Mouse (Mus musculus) embryo, embryonic 10.5 days (tissue): Measurements from ENCODE around the gene C1qtnf9.

Source experiments
- DNase-seq: peaks from one replicate; pipeline ENCODE4 v3.0.0-alpha.2; 2015; ENCODE audit warnings: low spot score

The C1qtnf9 gene

DNA sequence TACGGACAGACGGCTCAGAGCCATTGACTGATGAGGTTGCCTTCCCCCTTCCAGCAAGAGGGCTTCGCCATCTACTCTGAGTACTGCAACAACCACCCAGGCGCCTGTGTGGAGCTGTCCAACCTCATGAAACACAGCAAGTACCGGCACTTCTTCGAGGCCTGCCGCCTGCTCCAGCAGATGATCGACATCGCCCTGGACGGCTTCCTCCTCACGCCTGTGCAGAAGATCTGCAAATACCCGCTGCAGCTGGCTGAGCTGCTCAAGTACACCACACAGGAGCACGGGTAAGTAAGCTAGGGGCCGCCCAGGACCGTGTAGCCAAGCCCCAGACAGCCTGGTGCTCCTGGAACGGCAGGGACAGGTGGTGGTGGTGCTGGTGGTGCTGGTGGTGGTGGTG lies 16.4 kb upstream of the C1qtnf9 start:
- no peak for DNase-seq

DNA sequence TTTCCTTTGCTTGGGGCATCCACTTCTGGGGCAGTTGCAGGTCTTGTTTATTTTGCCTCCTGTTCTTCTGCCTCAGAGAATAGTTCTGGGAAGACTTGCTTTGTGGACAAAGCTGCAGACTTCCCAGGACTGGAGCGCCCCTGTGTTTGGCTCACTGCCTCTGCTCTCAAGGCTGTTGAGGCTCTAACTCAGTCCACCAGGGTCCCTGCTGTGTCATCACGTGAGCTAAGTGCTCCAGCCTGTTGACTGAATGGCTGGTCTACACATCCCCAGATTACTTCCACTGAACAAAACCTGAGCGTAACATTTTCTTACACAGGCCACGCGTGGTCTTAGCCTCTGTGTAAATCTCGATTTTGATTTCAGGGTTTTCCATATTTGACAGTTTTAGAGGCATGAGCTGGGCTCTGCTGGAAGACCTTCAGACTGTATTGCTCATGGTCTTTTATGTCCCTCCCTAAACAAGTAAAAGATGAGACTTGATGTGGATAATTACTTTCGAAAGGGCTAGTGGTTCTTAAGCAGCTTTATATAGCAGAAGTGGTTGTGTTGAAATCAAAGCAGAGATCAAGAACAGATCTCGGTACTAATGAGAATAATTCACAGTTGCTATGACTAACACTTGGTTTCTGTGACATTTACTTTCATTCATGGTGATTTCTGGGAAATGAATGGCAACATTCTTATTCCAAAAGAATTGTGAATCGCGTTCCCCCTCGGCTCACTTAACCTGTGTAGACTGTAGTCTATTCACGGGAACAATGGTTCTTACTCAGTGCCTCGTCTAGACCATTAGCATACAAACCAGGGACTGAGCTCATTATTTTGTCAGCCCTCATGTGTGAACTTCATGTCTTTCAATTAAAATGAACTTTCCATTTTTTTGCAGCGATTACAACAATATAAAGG lies 14.8 kb upstream of the C1qtnf9 start:
- DNase-seq: no peak

DNA sequence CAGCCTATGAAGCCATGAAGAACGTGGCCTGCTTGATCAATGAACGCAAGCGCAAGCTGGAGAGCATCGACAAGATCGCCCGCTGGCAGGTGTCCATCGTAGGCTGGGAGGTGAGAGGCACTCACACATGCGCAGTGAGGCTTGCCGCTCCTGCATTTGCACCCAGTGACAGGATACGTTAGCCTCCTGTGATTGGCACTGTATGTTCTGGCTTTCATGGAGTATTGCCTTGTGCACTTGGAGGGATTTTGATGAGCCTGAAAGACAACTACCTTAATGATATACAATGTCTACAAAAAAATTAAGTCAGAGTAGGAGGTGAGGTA lies 14.2 kb upstream of the C1qtnf9 start:
- no peak for DNase-seq

DNA sequence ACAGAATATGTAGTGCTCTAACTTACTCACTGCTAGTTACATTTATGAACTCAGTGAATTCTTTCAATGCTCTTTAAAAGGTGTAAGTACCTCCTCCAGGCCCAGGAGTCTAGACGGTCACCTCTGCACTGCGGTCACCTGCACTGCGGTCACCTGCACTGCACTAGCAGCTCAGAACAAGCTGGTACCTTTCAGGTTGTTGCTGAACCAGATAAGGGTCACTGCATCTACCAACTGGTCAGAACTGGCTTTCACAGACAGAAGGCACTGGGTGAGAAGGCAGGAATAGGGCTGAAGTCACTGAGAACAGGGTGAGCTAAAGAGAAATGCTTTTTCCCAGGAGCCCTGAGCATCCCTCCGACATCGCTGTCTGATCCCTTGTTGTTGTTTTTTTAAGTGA lies 13.3 kb upstream of the C1qtnf9 start:
- no peak for DNase-seq

DNA sequence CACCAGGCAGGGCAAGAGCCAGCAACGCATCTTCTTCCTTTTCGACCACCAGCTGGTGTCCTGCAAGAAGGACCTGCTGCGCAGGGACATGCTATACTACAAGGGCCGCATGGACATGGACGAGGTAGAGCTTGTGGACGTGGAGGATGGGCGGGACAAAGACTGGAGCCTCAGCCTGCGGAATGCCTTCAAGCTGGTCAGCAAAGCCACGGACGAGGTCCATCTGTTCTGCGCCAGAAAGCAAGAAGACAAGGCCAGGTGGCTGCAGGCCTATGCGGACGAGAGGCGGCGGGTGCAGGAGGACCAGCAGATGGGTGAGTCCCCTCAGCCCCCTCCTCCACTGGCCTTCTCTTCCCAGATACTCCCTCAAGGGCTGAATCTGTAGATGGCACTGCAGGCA lies 11.7 kb upstream of the C1qtnf9 start:
- DNase-seq: no peak

DNA sequence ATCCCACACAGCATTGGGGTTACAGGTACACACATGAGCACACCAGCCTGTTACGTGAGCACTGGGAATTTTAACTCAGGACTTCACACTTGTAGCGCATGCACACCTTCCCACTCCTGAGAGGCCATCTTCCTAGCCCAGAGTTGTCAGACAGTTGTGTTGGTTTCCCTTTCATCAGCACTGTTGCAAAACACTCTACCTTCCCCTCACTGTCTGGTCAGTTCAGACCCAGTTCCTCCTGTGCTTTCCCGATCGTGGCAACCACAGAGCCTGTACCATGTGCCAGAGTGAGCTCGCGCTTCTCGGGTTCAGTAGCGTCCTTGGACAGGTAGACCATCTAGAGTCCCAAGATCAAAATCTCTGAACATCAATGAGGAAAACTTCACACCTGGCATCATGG lies 10.7 kb upstream of the C1qtnf9 start:
- no peak for DNase-seq

DNA sequence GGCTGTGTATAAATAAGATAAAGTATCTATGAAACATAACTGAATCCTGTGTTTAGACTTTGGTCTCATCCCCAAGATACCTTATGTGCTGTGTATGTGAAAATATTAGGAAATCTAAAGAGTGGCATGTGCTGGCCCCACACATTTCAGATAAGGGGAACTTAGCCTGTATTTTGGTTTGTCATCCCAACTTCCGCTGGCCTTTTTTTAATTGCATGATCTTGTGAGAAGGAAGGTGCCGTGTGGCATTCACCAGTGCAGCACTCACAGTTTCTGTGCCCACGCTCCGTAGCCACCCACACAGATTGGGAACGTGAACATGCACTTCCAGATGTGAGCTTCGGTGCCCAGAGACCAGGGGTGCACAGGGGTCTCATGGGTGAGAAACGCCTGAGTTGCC lies 10.2 kb upstream of the C1qtnf9 start:
- no peak for DNase-seq

DNA sequence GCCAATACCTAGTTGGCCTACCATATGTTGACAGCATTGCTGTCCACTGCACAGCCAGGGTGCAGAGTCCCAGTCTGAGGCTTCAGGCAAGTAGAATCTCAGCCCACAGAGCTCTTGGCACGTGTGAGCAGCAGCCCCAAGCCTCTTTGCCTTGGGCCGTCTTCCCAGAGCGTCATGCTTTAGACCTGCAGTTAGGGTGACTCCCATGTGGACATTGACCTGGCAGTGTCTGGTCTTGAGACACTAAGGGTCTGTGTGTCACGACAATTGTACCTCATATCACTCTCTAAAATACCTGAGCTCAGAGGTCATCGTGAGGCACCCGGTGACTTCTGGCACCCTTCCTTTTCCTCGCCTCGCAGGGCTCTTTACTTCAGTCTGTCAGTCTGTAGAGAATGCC lies 8.8 kb upstream of the C1qtnf9 start:
- no peak for DNase-seq

DNA sequence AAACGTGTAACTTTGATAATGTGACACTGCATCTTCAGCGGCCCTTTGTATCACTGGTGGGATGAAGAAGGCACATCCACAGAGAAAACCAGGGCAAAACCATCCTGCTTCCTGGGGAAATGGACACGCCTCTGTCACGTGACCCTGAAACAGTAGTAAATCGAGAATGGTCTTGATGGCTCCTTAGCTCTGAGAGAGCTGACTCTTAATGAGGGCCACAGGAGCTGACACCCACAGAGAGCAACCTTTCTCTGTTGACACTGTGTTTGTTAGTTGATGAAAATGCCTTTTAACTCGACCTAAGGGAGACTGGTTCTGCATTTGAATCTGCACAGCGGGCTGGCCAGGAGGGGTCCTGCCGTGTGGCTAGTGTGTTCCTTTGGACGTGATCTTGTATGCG lies 6.1 kb upstream of the C1qtnf9 start:
- no peak for DNase-seq

DNA sequence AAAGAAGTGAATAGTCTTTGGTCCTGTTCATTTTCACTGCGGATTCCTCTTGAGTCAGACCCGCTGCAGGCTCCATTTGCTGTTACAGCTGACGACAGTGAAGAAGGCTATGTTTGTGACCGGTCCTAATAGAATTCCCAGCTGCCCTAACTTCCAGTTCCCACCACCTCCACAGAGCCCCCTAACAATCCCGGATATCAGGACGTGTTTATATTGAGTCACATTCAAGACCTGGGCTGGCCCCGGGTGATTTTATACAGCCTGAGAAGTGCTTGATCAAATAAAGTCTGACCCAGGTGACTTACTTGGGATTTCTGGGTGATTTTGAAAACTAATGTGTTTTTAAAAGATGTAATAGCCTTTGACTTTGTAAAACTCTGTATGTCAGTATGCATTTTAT lies 5.2 kb upstream of the C1qtnf9 start:
- DNase-seq: no peak

DNA sequence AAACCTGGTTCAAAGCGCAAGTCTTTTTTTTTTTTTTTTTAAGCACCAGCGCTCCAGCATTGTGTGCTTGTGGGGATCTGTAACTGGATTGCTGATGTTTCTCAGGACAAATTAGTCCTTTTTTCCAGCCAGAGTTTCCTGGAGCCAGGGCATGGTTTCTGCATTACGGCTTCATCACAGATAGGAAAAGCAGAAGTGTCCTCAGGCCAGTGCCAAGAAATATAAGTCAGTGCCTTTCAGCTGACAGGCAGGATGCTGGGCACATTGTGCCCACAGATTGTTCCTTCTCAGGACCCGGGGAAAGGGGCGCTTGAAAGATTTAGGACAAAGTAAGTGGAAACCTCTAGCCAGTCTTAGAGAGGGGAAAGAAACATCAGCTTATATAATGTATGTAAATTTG lies 4.2 kb upstream of the C1qtnf9 start:
- no peak for DNase-seq

DNA sequence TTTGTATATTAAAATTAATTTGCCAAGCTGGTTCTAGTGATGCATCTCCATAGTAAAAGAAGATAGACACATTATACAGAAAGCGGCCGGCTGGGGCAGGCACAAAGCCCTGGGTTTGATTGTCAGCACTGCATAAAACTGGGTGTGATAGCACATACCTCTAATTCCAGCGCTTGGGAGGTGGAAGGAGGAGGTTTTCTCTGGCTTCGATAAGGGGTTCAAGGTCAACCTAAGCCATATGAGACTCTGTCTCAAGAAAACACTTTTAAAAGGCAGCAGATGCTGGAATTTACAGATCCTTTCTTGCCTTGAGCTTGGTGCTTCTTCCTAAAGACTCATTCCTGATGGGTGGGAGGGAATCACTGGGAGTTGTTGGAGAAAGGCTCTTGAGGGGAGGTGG lies 3.4 kb upstream of the C1qtnf9 start:
- DNase-seq: no peak

DNA sequence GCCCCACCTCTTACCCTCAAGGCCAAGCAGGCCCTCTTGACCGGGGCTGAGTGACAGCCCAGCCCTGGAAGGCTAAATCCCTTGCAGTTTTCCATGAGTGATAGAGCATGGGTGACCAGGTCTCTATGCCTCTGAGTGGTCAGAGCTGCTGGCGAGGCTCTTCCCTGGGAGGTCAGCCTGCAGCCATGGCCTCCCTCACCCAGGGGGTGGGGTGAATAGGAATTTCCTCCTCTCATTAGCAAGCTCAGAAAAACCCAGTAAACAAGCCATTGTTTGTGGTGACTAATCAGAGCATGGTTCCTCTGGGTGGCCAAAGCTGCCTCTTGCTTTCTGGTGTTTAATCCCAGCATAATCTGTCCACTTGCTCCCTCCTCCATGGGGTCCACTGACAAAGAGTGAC lies 2.9 kb upstream of the C1qtnf9 start:
- DNase-seq: no peak

DNA sequence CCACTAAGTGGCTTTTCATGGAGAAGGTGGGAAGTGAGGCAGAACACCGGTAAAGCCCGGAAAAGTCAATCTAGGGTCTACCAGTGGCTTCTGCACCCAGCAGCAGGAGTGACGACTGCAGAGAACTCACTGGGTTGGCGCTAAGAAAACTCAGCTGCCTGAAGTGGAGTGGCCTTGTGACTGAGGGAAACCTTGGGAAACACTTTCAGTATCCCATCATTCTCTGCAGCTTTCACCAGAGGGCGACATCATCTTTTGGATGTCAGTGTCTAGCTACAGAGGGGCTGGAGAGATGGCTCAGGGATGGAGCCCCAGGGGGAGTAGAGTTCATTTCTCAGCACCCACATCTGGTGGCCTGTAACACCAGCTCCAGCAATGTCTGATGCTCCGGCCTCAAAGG lies 1.4 kb downstream of the C1qtnf9 start:
- DNase-seq: peak; percentile 27

DNA sequence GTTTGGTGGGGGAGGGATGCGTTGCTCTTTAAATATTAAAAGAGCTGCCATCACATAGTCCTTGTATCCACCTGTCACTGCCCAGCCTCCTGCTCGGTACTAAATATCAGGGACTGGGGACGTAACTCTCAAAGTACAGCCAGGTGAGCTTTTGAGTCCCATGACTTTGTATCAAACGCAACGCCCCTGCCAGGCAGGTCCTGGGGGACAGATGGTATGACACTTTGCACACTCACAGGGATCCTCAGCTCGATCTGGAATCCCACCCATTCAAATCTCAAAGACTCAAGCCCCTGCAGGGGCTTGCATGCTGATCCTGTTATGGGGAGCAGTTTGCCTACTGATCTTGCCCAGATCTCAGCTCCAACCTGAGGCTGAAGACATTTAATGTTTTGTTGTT lies 2.7 kb downstream of the C1qtnf9 start:
- DNase-seq: no peak

DNA sequence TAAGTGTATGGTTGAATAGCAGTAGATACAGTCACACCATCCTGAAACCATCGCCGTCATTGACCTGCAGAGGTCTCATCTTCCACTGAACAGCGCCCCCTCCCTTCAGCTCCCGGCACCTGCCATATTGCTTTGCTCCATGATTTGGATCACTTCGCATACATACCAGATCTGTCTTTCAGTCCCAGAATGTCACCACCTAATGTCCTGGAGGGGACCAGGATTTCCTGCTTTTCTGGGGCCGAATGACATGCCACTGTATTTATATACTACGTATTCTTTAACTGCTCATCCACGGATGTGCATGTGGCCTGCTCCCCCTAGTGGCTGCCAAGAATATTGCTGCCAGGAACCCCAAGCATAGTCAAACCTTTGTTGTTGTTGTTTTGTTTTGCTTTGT lies 3.1 kb downstream of the C1qtnf9 start:
- DNase-seq: peak; percentile 79

DNA sequence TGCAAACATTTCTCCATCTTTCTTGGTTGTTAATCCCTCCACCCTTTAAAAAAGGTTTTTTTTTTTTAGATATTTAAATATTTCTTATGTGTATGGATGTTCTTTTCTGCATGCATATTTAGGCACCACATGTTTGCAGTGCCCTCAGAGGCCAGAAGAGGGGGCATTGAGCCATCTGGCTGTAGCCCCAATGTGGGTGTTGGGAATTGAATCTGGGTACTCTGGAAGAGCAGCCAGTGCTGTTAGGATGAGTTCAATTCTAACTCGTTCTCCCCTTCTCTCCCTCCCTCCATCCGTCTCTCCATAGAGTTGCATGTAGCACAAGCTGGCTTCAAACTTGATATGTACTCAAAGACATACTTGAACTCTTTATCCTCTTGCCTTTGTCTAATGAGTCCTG lies 5.5 kb downstream of the C1qtnf9 start:
- no peak for DNase-seq

DNA sequence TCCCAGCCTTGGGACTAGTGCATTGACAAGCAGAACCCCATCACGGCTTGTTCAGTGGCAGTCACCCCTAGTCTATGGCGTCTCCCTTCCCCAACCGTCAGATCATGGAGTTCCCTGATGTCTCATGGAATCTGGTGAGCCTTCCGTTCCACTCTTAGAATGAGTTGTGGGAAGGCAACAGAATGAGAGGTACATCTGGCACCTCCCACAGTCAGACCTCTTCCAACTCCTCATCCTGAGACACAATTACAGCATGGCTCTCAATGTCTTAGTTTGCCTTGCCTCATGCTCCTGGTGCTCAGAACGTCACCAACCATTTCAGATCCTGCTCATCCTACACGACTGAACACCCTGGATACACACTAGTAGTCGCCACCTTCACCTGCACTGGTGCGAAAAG lies 8.6 kb downstream of the C1qtnf9 start:
- no peak for DNase-seq

DNA sequence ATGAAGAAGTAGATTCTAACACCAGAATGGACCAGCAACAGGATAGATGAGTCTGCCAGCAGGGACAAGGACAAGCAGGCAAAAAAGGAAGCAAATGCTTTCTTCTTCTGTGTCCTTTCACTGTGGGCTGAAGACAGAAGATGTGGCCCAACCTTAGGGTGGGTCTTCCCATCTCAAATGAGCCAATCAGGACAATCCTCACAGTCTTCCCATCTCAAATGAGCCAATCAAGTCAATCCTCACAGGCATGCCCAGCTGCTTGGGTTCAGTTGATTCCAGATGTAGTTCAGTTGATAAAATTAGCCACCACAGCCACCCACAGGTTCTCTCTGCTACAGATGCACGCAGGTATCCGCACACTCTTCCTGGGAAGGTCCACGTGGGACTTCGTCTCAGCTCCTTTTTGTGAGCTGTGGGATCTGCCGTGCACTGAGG lies 9.6 kb downstream of the C1qtnf9 start:
- DNase-seq: no peak

DNA sequence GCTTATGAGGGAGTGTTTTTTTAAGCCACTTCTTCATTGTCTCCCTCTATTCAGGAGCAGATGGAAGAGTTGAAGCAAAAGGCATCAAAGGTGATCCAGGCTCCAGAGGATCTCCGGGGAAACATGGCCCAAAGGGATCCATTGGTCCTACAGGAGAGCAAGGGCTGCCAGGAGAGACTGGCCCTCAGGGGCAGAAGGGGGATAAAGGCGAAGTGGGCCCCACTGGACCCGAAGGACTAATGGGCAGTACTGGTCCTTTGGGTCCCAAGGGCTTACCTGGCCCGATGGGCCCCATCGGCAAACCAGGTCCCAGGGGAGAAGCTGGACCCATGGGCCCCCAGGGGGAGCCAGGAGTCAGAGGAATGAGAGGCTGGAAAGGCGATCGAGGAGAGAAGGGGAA lies 11.3 kb downstream of the C1qtnf9 start:
- no peak for DNase-seq

DNA sequence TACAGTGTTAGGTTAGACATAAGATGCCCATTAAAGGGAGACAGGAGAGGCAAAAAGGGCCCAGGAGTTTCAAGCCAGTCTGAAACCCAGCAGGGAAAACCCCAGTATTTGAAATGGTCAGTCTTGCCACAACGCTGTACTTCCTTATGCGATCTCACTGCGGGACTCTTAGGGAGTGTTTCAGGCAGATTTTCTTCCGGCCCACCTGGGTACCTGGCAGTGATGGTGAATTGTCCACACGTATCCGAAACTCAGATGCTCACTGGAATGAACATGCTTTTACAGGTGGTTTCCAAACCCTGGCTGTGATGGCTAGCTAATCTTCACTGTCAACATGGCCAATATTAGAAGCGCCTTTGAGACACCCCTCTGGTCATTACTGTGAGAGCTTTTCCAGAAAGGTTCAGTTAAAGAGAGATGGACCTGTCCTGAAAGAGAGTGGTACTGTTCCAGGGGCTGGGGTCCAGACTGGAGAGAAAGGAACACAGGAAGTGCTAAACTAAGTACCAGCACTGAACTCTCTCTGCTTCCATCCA lies 14.3 kb downstream of the C1qtnf9 start:
- no peak for DNase-seq

DNA sequence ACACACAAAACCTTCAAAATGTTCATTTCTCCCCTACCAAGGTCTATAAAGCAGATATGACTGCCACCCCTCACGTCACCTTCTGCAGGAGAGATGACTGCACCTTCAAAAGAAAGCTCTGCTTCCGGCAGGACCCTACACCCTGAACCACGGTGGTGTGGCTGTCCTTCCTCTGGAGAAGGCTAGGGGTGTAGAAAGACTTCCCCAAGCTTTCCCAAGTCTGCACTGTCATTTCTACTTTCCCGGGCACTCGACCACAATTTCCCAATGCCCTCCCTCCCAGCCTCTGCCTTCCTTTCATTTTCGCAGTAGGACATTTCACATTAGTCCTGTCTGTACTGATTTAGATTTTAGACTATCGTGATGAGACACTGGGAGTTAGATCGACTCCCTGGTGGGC lies 15.3 kb downstream of the C1qtnf9 start:
- no peak for DNase-seq

DNA sequence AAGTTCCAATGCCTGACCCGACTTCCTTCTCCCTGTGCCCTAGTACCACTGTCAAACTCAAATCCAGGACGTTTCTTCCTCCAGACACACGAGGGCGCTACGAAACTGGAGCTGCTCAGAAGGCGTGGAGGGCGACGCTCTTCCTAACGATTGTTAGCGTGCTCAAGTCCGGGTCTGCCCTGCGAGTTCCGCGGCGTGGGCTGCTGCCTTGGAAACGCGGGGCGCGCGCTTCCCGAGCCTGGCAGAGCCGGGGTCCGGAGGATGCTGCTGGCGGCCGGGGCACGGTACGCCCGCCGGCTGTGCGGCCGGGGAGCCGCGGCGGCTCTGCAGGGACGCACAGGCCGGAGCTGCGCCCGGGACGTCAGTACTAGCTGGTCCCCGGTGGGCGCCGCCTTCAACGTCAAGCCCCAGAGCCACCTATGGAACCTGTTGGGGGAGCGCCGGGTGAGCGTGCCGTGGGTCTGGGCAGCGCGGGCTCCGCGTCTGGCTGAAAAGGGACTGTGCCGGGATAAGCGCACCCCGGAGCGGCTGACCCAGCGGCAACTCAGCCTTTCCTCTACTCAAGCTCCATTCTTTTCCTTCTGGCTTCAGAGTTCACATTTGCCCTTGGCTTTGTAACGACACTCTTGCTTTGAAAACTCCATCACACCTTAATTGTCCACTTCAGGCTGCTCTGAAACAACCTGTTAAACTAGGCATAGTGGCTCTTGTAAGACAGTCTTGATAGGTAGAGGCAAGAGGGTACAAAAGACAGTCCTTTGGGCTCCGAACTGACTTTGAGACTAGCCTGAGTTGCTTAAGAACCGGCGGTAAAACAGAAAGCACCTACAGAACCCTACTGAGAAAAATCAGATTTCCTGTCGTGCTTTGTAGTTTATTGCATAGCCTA lies 16.7 kb downstream of the C1qtnf9 start, which contains the start of gene Mipep:
Gene Mipep (plus strand): TSS at position 147 of the 889 bp plus-strand sequence.
- DNase-seq: peak; percentile 96
